Mouse (Mus musculus) midbrain, embryonic 11.5 days (tissue): Measurements from ENCODE around the gene Rab14. TPM values are rescaled to one million over a fixed set of nuclear protein-coding genes. Genes with fewer than 3 reads are reported as not detected.
A peak's percentile ranks its signal among the peaks of the same experiment; 100 is the strongest.

Source experiments
- ATAC-seq: fragments of 200-750 bp; cut with Nextera tagmentation; 2 replicates; pipeline ENCODE4 v1.8.0; 2017; ENCODE audit warnings: moderate TSS enrichment, moderate library complexity; ENCODE audit not compliant: low FRiP score
- DNase-seq: peaks from one replicate; pipeline ENCODE4 v3.0.0; 2015; ENCODE audit warnings: low spot score; ENCODE audit errors: missing footprints
- H3K27ac ChIP-seq: fragments of 300-500 bp; sonication (generic); 2 replicates; pipeline ENCODE4 v1.5.1; 2014; ENCODE audit warnings: low read depth, low read length
- H3K27me3 ChIP-seq: fragments of 300-500 bp; sonication (generic); 2 replicates; pipeline ENCODE4 v1.6.1; 2014; ENCODE audit warnings: mild to moderate bottlenecking, low read length, moderate library complexity, mixed read lengths; ENCODE audit not compliant: control insufficient read depth, insufficient read depth
- H3K36me3 ChIP-seq: fragments of 300-500 bp; sonication (generic); 2 replicates; pipeline ENCODE4 v1.6.1; 2014; ENCODE audit warnings: mild to moderate bottlenecking, low read length, moderate library complexity, mixed read lengths; ENCODE audit not compliant: control insufficient read depth, insufficient read depth
- H3K4me1 ChIP-seq: fragments of 300-500 bp; sonication (generic); 2 replicates; pipeline ENCODE4 v1.6.1; 2014; ENCODE audit warnings: low read length; ENCODE audit not compliant: control insufficient read depth, insufficient read depth
- H3K4me2 ChIP-seq: fragments of 300-500 bp; sonication (generic); 2 replicates; pipeline ENCODE4 v1.6.1; 2014; ENCODE audit warnings: mild to moderate bottlenecking, moderate library complexity
- H3K4me3 ChIP-seq: fragments of 300-500 bp; sonication (generic); 2 replicates; pipeline ENCODE4 v1.5.1; 2014; ENCODE audit warnings: low read depth, low read length
- H3K9ac ChIP-seq: fragments of 300-500 bp; sonication (generic); 2 replicates; pipeline ENCODE4 v1.6.1; 2014; ENCODE audit warnings: low read length
- H3K9me3 ChIP-seq: fragments of 300-500 bp; sonication (generic); 2 replicates; pipeline ENCODE4 v1.6.1; 2016; ENCODE audit warnings: low read length; ENCODE audit not compliant: control insufficient read depth
- WGBS: fragments of 180-500 bp; shearing (Covaris S2); extraction: QIAGEN DNeasy Blood & Tissue Kit; methylation state at CpG from one replicate; pipeline ENCODE4 v1.1.7; 2014; 5-methylcytosine and 5-hydroxymethylcytosine counted together
- polyA plus RNA-seq: library from polyadenylated mRNA; unstranded; fragments of >200 nt; fragmentation: Nextera tagmentation; extraction: Ambion mirVana; gene quantifications from 2 replicates; pipeline ENCODE4 v1.2.1, GENCODE M21; 2014

Gene Rab14
- polyA plus RNA-seq, 1 experiment from 2014 or later = 283 TPM

DNA sequence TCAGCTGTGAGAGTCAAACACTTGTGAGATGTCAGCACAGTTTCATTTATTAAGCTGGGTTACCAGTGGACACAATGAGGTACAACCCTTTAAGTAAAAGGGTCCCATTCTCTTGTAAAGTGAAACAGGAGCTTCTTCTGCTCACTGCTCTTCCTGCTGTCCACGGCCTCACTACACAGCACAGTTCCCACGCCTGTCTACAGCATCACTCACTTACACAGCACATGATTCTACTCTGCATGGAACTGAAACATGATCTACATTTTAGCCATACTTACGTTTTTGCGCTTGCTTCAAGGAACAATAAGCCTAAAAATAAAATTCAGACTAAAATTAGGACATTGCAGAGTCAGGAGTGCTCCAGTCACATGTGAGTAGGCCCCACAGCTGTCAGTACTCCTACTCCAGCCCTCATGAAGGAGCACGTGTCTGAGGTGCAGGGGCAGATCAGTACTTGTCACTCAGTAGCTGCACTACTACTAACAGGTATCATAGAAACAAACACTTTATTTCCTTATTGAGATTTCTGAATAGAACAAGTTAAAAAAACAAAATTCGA lies 17.7 kb downstream of the Rab14 start:
- peaks cover 10% of the 10 kb centered on the region for H3K36me3 ChIP-seq
- H3K9me3 ChIP-seq = no peaks in the 10 kb centered on the region
- H3K4me2 ChIP-seq = no peak overlapping the region
- DNase-seq (peak; percentile 73), ATAC-seq (no peak)
- H3K4me3 ChIP-seq = no peak overlapping the region
- no peaks in the 10 kb centered on the region for H3K4me1 ChIP-seq
- H3K27ac ChIP-seq = no peak overlapping the region
- H3K9ac ChIP-seq = no peak overlapping the region
- WGBS = 89% methylated on average over 6 of the region's 6 CpGs
- H3K27me3 ChIP-seq = no peaks in the 10 kb centered on the region

- Histone ChIP-seq H3K27ac (no peak overlapping the region), H3K9ac (no peak overlapping the region), H3K4me3 (no peak overlapping the region), H3K9me3 (no peaks in the 10 kb centered on the region), H3K36me3 (peaks cover 24% of the 10 kb centered on the region), H3K4me1 (no peaks in the 10 kb centered on the region), H3K4me2 (no peak overlapping the region), H3K27me3 (no peaks in the 10 kb centered on the region)
- WGBS = 87% methylated on average over 3 of the region's 3 CpGs
- DNase-seq (no peak), ATAC-seq (no peak)
These were observed 22.8 kb downstream of the Rab14 start for GRCm38 (mm10) chr2:35178153-35178552.

- DNase-seq (no peak), ATAC-seq (no peak)
- no peak overlapping the region for H3K9ac ChIP-seq
- no peaks in the 10 kb centered on the region for H3K4me1 ChIP-seq
- no peak overlapping the region for H3K4me3 ChIP-seq
- H3K27me3 ChIP-seq = no peaks in the 10 kb centered on the region
- 93% methylated on average over 12 of the region's 12 CpGs for WGBS
- H3K4me2 ChIP-seq = no peak overlapping the region
- no peaks in the 10 kb centered on the region for H3K9me3 ChIP-seq
- H3K36me3 ChIP-seq = peaks cover 36% of the 10 kb centered on the region; the same call in 1 of the 2 replicates
- H3K27ac ChIP-seq = no peak overlapping the region
These were observed 25.4 kb downstream of the Rab14 start for GRCm38 (mm10) chr2:35175281-35176065.

GRCm38 (mm10) chr2:35174100-35174499 lies 26.8 kb downstream of the Rab14 start:
- H3K9ac ChIP-seq = no peak overlapping the region
- 68% methylated on average over 5 of the region's 5 CpGs for WGBS

GRCm38 (mm10) chr2:35173666-35174065 lies 27.3 kb downstream of the Rab14 start:
- H3K36me3 ChIP-seq = peaks cover 32% of the 10 kb centered on the region; the same call in 1 of the 2 replicates
- ATAC-seq = no peak
- H3K27me3 ChIP-seq = no peaks in the 10 kb centered on the region

More at GRCm38 (mm10) chr2:35174100-35174499, 26.8 kb downstream of the Rab14 start:
- no peak overlapping the region for H3K4me3 ChIP-seq
- H3K9me3 ChIP-seq = no peaks in the 10 kb centered on the region
- no peaks in the 10 kb centered on the region for H3K27me3 ChIP-seq
- peaks cover 36% of the 10 kb centered on the region; the same call in 1 of the 2 replicates for H3K36me3 ChIP-seq
- DNase-seq (no peak), ATAC-seq (no peak)
- H3K4me2 ChIP-seq = no peak overlapping the region
- H3K27ac ChIP-seq = no peak overlapping the region
- no peaks in the 10 kb centered on the region for H3K4me1 ChIP-seq

DNA sequence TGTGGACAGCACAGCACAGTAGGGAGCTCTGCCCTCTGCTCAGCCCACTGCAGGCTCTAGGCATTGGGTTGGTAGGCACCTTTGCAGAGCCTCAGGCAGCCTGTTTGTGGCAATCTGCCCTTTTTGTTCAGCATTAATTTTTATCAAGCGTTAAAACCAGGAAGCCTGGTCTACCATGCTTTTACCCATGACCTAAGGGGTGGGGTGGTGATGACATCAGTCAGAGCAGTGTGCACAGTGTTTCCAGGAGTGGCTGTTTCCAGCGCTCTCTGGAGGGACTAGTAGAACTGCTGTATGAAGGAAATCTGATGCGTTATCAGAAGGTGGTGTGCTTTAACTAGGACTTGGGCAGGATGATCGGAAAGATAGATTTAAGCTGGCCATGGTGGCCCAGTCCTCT lies 28.7 kb downstream of the Rab14 start:
- H3K4me3 ChIP-seq = no peak overlapping the region
- 93% methylated on average over 4 of the region's 4 CpGs for WGBS
- no peaks in the 10 kb centered on the region for H3K9me3 ChIP-seq
- DNase-seq (no peak), ATAC-seq (no peak)
- no peak overlapping the region for H3K27ac ChIP-seq
- no peaks in the 10 kb centered on the region for H3K4me1 ChIP-seq
- H3K36me3 ChIP-seq = peaks cover 36% of the 10 kb centered on the region; the same call in 1 of the 2 replicates
- no peaks in the 10 kb centered on the region for H3K27me3 ChIP-seq
- H3K4me2 ChIP-seq = no peak overlapping the region
- no peak overlapping the region for H3K9ac ChIP-seq

More at GRCm38 (mm10) chr2:35173666-35174065, 27.3 kb downstream of the Rab14 start:
- DNase-seq = no peak
- Histone ChIP-seq H3K27ac (no peak overlapping the region), H3K9me3 (no peaks in the 10 kb centered on the region), H3K9ac (no peak overlapping the region), H3K4me3 (no peak overlapping the region), H3K4me2 (no peak overlapping the region), H3K4me1 (no peaks in the 10 kb centered on the region)
- 90% methylated on average over 5 of the region's 5 CpGs for WGBS

GRCm38 (mm10) chr2:35171341-35171861 lies 29.5 kb downstream of the Rab14 start:
- no peak overlapping the region for H3K4me3 ChIP-seq
- H3K9me3 ChIP-seq = no peaks in the 10 kb centered on the region
- DNase-seq = no peak
- 93% methylated on average over 10 of the region's 10 CpGs for WGBS
- no peaks in the 10 kb centered on the region for H3K27me3 ChIP-seq
- ATAC-seq = no peak
- H3K36me3 ChIP-seq = peaks cover 40% of the 10 kb centered on the region; the same call in 1 of the 2 replicates
- H3K4me1 ChIP-seq = no peaks in the 10 kb centered on the region
- H3K9ac ChIP-seq = no peak overlapping the region
- H3K4me2 ChIP-seq = no peak overlapping the region
- no peak overlapping the region for H3K27ac ChIP-seq

DNA sequence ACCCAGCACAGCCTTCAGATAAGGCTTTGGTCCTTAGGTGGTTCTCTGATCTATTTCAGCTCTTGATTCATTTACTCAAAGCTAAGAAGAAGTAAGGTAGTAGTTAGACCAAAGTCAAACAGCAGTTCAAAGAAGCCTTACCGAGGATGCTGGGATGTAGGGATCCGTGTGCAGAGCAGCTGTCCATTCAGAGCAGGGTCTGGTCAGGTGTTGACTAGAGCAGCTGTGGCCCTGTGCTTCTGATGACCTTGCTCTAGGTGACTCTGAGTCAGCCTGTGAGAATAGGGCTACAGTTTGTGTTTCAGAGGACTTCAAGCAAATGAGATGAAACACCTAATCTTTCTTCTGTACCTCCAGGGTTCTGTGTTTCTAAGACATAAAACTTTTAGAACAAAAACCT lies 31.5 kb downstream of the Rab14 start:
- Histone ChIP-seq H3K9ac (no peak overlapping the region), H3K4me2 (no peak overlapping the region), H3K27ac (no peak overlapping the region), H3K36me3 (peaks cover 41% of the 10 kb centered on the region; the same call in 1 of the 2 replicates), H3K4me3 (no peak overlapping the region), H3K9me3 (no peaks in the 10 kb centered on the region), H3K4me1 (no peaks in the 10 kb centered on the region), H3K27me3 (no peaks in the 10 kb centered on the region)
- 88% methylated on average over 2 of the region's 2 CpGs for WGBS
- ATAC-seq (no peak), DNase-seq (no peak)

DNA sequence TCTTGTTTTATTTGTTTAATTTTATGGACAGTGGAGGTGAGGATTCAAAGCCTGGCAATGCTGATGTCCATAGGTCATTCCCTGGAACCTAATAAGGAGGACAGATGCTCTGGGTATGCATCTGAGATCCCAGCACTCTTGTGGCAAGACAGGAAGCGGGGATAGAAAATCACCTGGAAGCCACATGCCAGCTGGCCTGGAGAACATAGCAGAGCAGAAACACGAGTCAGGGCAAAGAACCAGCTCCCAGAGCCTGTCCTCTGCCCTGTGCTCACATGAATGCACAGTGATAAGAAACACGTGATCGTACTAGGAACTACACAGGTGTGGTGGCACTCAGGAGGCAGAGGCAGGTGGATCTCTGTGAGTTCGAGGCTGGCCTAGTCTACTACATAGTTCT lies 34.1 kb downstream of the Rab14 start:
- no peaks in the 10 kb centered on the region for H3K27me3 ChIP-seq
- H3K9ac ChIP-seq = no peak overlapping the region
- ATAC-seq (no peak), DNase-seq (no peak)
- 92% methylated on average over 5 of the region's 5 CpGs for WGBS
- H3K36me3 ChIP-seq = peaks cover 44% of the 10 kb centered on the region
- H3K9me3 ChIP-seq = no peaks in the 10 kb centered on the region
- H3K4me2 ChIP-seq = no peak overlapping the region
- H3K4me3 ChIP-seq = no peak overlapping the region
- H3K27ac ChIP-seq = no peak overlapping the region
- no peaks in the 10 kb centered on the region for H3K4me1 ChIP-seq
